Mouse (Mus musculus): ENCODE measurements around the gene Col15a1. TPM values are rescaled to one million over a fixed set of nuclear protein-coding genes. Genes with fewer than 3 reads are reported as not detected.

Gene Col15a1
- total RNA-seq, 2 experiments from 2014 or later: 132 to 168 TPM

GRCm38 (mm10) chr4:47292956-47293355 is 85.0 kb downstream of the Col15a1 start:
- intact Hi-C loops (cut with DNase I): no loop called here
- DNase-seq (ENCODE audit: low spot score): no peak

- peak; percentile 74 for DNase-seq (ENCODE audit: low spot score)
- intact Hi-C loops (cut with DNase I): loop anchor here (2.0 kb wide), 1 partner anchor 59 kb away; the partner anchor contains the start of gene Tgfbr1
Observed at GRCm38 (mm10) chr4:47293771-47294543, 86.0 kb downstream of the Col15a1 start.

- intact Hi-C loops (cut with DNase I): loop anchor here (2.0 kb wide), 1 partner anchor 58 kb away; the partner anchor contains the start of gene Tgfbr1
- DNase-seq (ENCODE audit: low spot score): no peak
Observed at GRCm38 (mm10) chr4:47294544-47295070, 86.6 kb downstream of the Col15a1 start.

GRCm38 (mm10) chr4:47295547-47295946 is 87.6 kb downstream of the Col15a1 start:
- peak; percentile 68 for DNase-seq (ENCODE audit: low spot score)
- intact Hi-C loops (cut with DNase I): loop anchor here (2.0 kb wide), 1 partner anchor 57 kb away; the partner anchor contains the start of gene Tgfbr1

- intact Hi-C loops (cut with DNase I): no loop called here
- DNase-seq (ENCODE audit: low spot score): no peak
Observed at GRCm38 (mm10) chr4:47300701-47301100, 92.7 kb downstream of the Col15a1 start.

- intact Hi-C loops (cut with DNase I): no loop called here
Observed at GRCm38 (mm10) chr4:47302610-47303009, 94.6 kb downstream of the Col15a1 start.

GRCm38 (mm10) chr4:47303340-47303998 is 95.5 kb downstream of the Col15a1 start:
- no peak for DNase-seq (ENCODE audit: low spot score)
- intact Hi-C loops (cut with DNase I): no loop called here

More at GRCm38 (mm10) chr4:47302610-47303009, 94.6 kb downstream of the Col15a1 start:
- no peak for DNase-seq (ENCODE audit: low spot score)

- no peak for DNase-seq (ENCODE audit: low spot score)
- intact Hi-C loops (cut with DNase I): no loop called here
Observed at GRCm38 (mm10) chr4:47309886-47310625, 102.1 kb downstream of the Col15a1 start.

GRCm38 (mm10) chr4:47310812-47311211 is 102.9 kb downstream of the Col15a1 start:
- intact Hi-C loops (cut with DNase I): no loop called here

GRCm38 (mm10) chr4:47311467-47311866 is 103.5 kb downstream of the Col15a1 start:
- intact Hi-C loops (cut with DNase I): no loop called here

More at GRCm38 (mm10) chr4:47310812-47311211, 102.9 kb downstream of the Col15a1 start:
- DNase-seq (ENCODE audit: low spot score): no peak

GRCm38 (mm10) chr4:47311929-47312328 is 104.0 kb downstream of the Col15a1 start:
- no peak for DNase-seq (ENCODE audit: low spot score)
- intact Hi-C loops (cut with DNase I): no loop called here

More at GRCm38 (mm10) chr4:47311467-47311866, 103.5 kb downstream of the Col15a1 start:
- no peak for DNase-seq (ENCODE audit: low spot score)

GRCm38 (mm10) chr4:47312676-47313075 is 104.7 kb downstream of the Col15a1 start:
- intact Hi-C loops (cut with DNase I): no loop called here
- no peak for DNase-seq (ENCODE audit: low spot score)

GRCm38 (mm10) chr4:47313710-47314410 is 105.9 kb downstream of the Col15a1 start:
- no peak for DNase-seq (ENCODE audit: low spot score)
- intact Hi-C loops (cut with DNase I): no loop called here

GRCm38 (mm10) chr4:47315458-47315857 is 107.5 kb downstream of the Col15a1 start:
- no peak for DNase-seq (ENCODE audit: low spot score)
- intact Hi-C loops (cut with DNase I): no loop called here

GRCm38 (mm10) chr4:47316432-47316831 is 108.5 kb downstream of the Col15a1 start:
- no peak for DNase-seq (ENCODE audit: low spot score)
- intact Hi-C loops (cut with DNase I): no loop called here

- no peak for DNase-seq (ENCODE audit: low spot score)
- intact Hi-C loops (cut with DNase I): no loop called here
Observed at GRCm38 (mm10) chr4:47319561-47320321, 111.8 kb downstream of the Col15a1 start.

- no peak for DNase-seq (ENCODE audit: low spot score)
- intact Hi-C loops (cut with DNase I): no loop called here
Observed at GRCm38 (mm10) chr4:47322315-47322714, 114.4 kb downstream of the Col15a1 start.

- intact Hi-C loops (cut with DNase I): no loop called here
Observed at GRCm38 (mm10) chr4:47324206-47324605, 116.2 kb downstream of the Col15a1 start.

GRCm38 (mm10) chr4:47327782-47328181 is 119.8 kb downstream of the Col15a1 start:
- intact Hi-C loops (cut with DNase I): no loop called here
- DNase-seq (ENCODE audit: low spot score): no peak

More at GRCm38 (mm10) chr4:47324206-47324605, 116.2 kb downstream of the Col15a1 start:
- DNase-seq (ENCODE audit: low spot score): no peak

Data from heart, postnatal 25 days (tissue).